Mouse (Mus musculus) kidney, postnatal 25 days (tissue): ENCODE results near the gene Rdh16f2.
A peak's percentile ranks its signal among the peaks of the same experiment; 100 is the strongest.
"Not testable (repeated sequence)": the region's sequence is repeated elsewhere in the genome, so short reads cannot be mapped to it uniquely, and the experiment has no call there.

Source experiments
- DNase-seq, 2 experiments: peaks; one replicate each; pipeline ENCODE4 v3.0.0; 2021; ENCODE audit warnings: mixed read lengths in 2 of 2

Rdh16f2 gene

DNA sequence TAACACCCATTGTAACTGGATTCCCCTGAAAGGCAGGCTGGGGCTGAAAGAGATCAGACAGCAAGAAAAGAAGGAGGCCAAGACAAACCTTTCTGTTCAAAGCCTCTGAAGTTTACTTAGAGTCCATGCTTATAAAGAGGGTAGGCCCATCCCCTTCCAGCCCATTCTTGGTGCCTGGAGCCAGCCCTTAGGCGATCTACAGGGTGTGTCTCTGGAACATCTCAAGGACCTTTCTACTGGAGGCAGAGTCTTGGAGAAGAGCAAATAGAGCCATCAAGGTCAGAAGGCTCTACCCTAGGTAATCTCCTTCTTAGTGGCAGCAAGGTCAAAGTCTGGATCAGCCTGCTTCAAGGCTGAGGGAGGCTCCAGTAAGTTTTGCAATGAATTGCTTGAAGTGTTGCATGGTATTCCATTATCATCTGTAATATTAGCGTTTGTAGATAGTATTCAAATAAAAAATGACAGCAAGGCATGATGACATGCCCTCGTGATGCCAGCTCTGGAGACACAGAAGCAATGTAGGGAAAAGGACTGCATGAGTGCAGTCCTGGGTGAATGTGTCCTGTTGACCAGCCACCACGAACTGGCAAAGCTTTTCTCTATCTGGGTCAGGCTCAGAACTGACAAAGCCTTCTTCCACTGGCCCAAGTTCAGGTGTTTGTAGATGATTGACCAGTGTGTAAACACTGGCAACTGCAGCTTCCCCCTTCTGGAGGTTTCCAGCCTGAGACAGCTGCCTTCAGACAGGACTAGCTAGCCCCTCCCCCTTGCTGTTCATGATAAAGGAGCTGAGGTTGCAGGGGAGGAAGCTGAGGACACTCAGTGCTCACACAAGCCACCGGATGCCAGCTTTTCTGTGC lies 27.1 kb downstream of the Rdh16f2 start:
- peak; percentile 78 to 85 for DNase-seq

DNA sequence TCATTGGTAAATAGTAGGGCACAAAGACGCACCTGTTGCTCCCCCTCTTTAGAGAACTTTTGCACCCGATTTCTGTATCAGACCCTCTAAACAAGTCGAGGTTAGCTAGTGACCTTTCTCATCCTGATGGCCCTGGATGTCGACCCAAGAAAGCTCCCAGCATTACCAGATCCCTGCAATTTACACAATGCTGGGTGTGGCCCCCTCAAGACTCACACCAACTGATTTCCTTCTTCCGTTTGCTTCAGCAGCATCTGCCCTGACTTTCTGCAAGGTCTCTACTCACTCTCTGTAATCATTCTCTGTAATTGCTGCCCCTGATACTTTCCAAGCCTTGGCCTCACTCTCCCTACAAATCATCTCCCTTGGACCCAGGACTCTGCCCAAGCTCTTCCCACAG lies 30.4 kb downstream of the Rdh16f2 start:
- DNase-seq, result no peak

DNA sequence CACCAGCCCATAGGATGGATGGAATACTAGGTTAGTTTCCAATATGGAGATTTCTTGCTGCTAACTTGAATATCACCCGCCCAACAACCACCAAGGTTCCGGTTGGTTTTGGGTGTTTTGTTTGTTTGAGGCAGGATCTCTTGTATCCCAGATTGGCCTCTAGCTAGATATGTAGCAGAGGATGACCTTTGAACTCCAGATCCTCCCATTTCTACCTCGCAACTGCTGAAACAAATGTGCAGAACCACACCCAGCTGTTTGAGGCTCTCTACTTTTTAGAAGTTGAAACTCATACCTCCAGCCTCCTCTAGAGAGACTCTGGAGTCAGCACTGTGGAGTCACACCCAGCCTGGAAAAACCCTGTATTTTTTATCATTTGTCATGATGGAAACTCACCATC lies 31.2 kb downstream of the Rdh16f2 start:
- no peak for DNase-seq

- no peak for DNase-seq
Measured at GRCm38 (mm10) chr10:127898218-127898617, 31.9 kb downstream of the Rdh16f2 start, which contains the start of gene Sdr9c7. TSS of gene Sdr9c7 (plus strand) at chr10:127898518.

GRCm38 (mm10) chr10:127899783-127900182 lies 33.5 kb downstream of the Rdh16f2 start:
- DNase-seq, result peak; percentile 33 to 68

GRCm38 (mm10) chr10:127901751-127902150 lies 35.5 kb downstream of the Rdh16f2 start:
- DNase-seq, result no peak

- DNase-seq, result no peak
Measured at GRCm38 (mm10) chr10:127903116-127903515, 36.8 kb downstream of the Rdh16f2 start.

GRCm38 (mm10) chr10:127904718-127905446 lies 38.6 kb downstream of the Rdh16f2 start:
- DNase-seq, result peak; percentile 42 to 69

DNA sequence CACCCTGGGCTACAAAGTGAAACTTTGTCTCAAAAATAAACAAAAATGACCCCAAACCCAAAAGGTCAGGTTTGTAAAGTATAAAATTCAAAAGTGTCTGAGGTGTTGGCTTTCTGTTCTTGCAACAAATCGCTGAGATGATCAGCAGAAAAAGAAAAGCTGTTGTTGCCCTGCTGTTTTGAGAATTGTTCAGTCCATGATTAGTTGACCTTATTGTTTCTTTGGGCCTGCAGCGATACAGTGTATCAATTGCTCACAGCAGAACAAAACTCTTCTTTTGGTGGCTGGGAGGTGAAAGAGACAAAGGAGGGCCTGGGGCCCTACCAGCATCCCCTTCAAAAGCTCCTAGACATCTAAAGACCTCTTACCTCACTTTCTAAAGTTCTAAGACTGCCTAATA lies 39.9 kb downstream of the Rdh16f2 start:
- DNase-seq, result no peak

GRCm38 (mm10) chr10:127907386-127907951 lies 41.2 kb downstream of the Rdh16f2 start:
- no peak for DNase-seq

DNA sequence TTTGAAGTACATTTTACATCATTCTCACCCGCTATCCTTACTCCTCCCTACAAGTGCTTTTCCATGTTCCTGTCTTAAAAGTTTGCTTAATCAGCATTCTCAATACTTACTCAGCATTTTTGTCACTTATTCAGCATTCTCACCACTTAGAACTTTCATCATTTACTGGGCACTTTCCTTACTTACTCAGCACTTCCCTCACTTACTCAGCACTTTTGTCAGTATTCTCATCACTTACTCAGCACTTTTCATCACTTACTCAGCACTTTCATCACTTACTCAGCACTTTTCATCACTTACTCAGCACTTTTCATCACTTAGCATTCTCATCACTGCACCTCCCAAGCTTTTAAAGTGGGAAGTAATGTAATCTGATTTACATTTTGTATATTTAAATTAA lies 49.3 kb downstream of the Rdh16f2 start:
- DNase-seq, result no peak

- not testable (repeated sequence) for DNase-seq
Measured at GRCm38 (mm10) chr10:127917183-127917582, 50.9 kb downstream of the Rdh16f2 start.

- no peak for DNase-seq
Measured at GRCm38 (mm10) chr10:127917651-127918050, 51.4 kb downstream of the Rdh16f2 start.

DNA sequence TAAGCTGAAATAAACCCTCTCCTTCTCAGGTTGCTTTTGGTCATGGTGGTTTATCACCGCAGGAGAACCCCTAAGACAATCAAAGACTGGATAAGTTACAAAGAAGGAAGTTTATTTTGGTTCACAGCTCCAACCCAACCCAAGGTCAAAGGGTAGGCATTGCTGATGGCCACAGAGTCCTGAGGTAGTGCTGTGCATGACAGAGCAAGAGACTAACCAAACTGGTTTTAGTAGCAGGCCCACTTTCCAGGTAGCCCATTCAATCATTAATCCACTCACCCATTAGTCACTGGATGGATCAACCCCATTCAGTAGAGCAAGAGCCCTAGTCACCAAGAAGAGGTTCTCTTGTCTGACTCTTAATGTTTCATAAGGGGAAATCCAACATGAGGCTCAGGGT lies 56.0 kb downstream of the Rdh16f2 start:
- no peak for DNase-seq

DNA sequence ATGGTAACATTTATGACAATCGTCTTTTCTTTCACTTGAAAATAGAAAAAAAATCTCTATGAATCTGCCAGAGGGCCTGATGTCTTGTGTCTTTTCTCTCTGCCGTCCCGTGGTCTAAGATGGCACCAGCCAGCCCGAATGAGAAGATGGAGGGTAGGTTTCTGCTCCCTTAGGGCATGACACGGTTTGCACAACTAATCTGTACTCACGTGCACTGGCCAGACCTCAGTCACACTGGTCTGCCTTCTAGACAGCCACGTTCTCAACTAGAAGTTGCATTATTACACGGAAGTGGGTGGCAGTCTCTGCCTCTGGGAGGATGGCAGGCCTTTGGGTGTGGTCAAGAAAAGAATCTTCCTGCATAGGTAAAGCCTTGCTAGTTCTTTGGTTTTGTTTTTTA lies 56.8 kb downstream of the Rdh16f2 start:
- DNase-seq, result no peak

- DNase-seq, result no peak
Measured at GRCm38 (mm10) chr10:127924597-127925378, 58.5 kb downstream of the Rdh16f2 start.
